Mouse (Mus musculus) lung, postnatal 0 days (tissue): ENCODE data around the gene Zfp462.

Experiments used
- CTCF ChIP-seq: IDR thresholded peaks from 2 replicates; pipeline ENCODE4 v1.5.1; 2016; ENCODE audit warnings: antibody characterized with exemption, mild to moderate bottlenecking
- EP300 ChIP-seq: IDR thresholded peaks from 2 replicates; pipeline ENCODE4 v1.6.1; 2016; ENCODE audit warnings: antibody characterized with exemption, mild to moderate bottlenecking, control low read depth

DNA sequence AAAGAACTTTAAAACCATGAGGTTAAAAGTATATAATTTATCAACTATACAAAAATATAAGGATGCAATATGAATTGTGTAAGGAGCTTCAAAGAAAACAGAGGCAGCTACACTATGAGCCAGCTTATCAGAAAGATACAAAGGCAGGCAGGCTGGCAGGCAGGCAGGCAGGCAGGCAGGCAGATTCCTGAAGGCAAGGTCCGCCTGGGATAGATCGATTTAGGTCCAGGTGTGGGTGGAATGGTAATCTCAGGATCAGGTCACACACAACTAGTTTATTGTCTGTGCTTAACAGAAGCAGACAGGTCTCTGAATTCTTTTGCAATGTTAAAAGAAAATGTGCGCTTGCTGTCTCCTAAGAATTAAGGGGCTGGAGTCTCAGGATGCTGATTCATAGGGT, 158.7 kb downstream of the Zfp462 start:
- TF ChIP-seq CTCF (no peak), EP300 (no peak)
